Mouse (Mus musculus) hindbrain, postnatal 0 days (tissue): ENCODE measurements at regions not wholly inside any gene's neighbourhood (a gene's known extent, or its start where the extent isn't known, plus 50 kb on each side); places are given as distances from the start of the nearest gene placed in this dataset.

Source experiments
- ATAC-seq: fragments of 200-750 bp; cut with Nextera tagmentation; 2 replicates; pipeline ENCODE4 v1.8.0; 2017; ENCODE audit warnings: mild to moderate bottlenecking, moderate TSS enrichment, moderate library complexity
- DNase-seq: peaks from one replicate; pipeline ENCODE4 v3.0.0-alpha.2; 2015; ENCODE audit warnings: low spot score
- H3K27ac ChIP-seq: fragments of 300-500 bp; sonication (generic); 2 replicates; pipeline ENCODE4 v1.5.1; 2014; ENCODE audit warnings: mild to moderate bottlenecking
- H3K27me3 ChIP-seq: fragments of 300-500 bp; sonication (generic); 2 replicates; pipeline ENCODE4 v1.6.1; 2014; ENCODE audit warnings: low read length, mixed read lengths; ENCODE audit not compliant: insufficient read depth
- H3K36me3 ChIP-seq: fragments of 300-500 bp; sonication (generic); 2 replicates; pipeline ENCODE4 v1.6.1; 2014; ENCODE audit warnings: low read length, mixed read lengths; ENCODE audit not compliant: insufficient read depth
- H3K4me1 ChIP-seq: fragments of 300-500 bp; sonication (generic); 2 replicates; pipeline ENCODE4 v1.6.1; 2014; ENCODE audit warnings: antibody characterized with exemption, low read length, mixed read lengths; ENCODE audit not compliant: insufficient read depth
- H3K4me2 ChIP-seq: fragments of 300-500 bp; sonication (generic); 2 replicates; pipeline ENCODE4 v1.6.1; 2014; ENCODE audit warnings: low read depth, mild to moderate bottlenecking, low read length, moderate library complexity, mixed read lengths
- H3K4me3 ChIP-seq: fragments of 300-500 bp; sonication (generic); 2 replicates; pipeline ENCODE4 v1.5.1; 2014; ENCODE audit warnings: low read length
- H3K9ac ChIP-seq: fragments of 300-500 bp; sonication (generic); replicated peaks from 2 replicates; pipeline ENCODE4 v1.6.1; 2014; ENCODE audit warnings: mild to moderate bottlenecking, low read length, moderate library complexity, mixed read lengths
- H3K9me3 ChIP-seq: fragments of 300-500 bp; sonication (generic); 2 replicates; pipeline ENCODE4 v1.6.1; 2016; ENCODE audit warnings: low read length, mixed read lengths
- CTCF ChIP-seq: IDR thresholded peaks from 2 replicates; pipeline ENCODE4 v1.5.1; 2016; ENCODE audit warnings: antibody characterized with exemption, control low read depth, low read depth
- WGBS: fragments of 180-500 bp; shearing (Covaris S2); extraction: QIAGEN DNeasy Blood & Tissue Kit; methylation state at CpG from one replicate; pipeline ENCODE4 v1.1.7; 2014; 5-methylcytosine and 5-hydroxymethylcytosine counted together

- no peak for TF ChIP-seq CTCF
- DNase-seq (no peak), ATAC-seq (no peak)
- 66% methylated on average over 18 of the region's 18 CpGs for WGBS
- Histone ChIP-seq H3K4me2 (no peak overlapping the region), H3K36me3 (no peaks in the 10 kb centered on the region), H3K27me3 (no peaks in the 10 kb centered on the region), H3K4me3 (no peak overlapping the region), H3K27ac (no peak overlapping the region), H3K9ac (no peak overlapping the region), H3K4me1 (no peaks in the 10 kb centered on the region; the same call in 1 of the 2 replicates), H3K9me3 (no peaks in the 10 kb centered on the region)
Observed at GRCm38 (mm10) chr14:105572036-105572891, 313.9 kb downstream of the Ndfip2 start.

GRCm38 (mm10) chr14:105570156-105570555 is 311.8 kb downstream of the Ndfip2 start:
- no peaks in the 10 kb centered on the region for H3K27me3 ChIP-seq
- no peak overlapping the region for H3K27ac ChIP-seq
- 71% methylated on average over 6 of the region's 6 CpGs for WGBS
- no peak overlapping the region for H3K4me2 ChIP-seq
- no peaks in the 10 kb centered on the region for H3K36me3 ChIP-seq
- DNase-seq (no peak), ATAC-seq (no peak)
- H3K4me1 ChIP-seq, result no peaks in the 10 kb centered on the region; the same call in 1 of the 2 replicates
- H3K9ac ChIP-seq, result no peak overlapping the region
- no peaks in the 10 kb centered on the region for H3K9me3 ChIP-seq
- no peak overlapping the region for H3K4me3 ChIP-seq
- TF ChIP-seq CTCF, result no peak

GRCm38 (mm10) chr14:105565827-105566226 is 307.5 kb downstream of the Ndfip2 start:
- DNase-seq (no peak), ATAC-seq (no peak)
- Histone ChIP-seq H3K36me3 (no peaks in the 10 kb centered on the region), H3K9me3 (no peaks in the 10 kb centered on the region), H3K4me3 (no peak overlapping the region), H3K4me1 (no peaks in the 10 kb centered on the region), H3K27ac (no peak overlapping the region), H3K9ac (no peak overlapping the region), H3K27me3 (no peaks in the 10 kb centered on the region), H3K4me2 (no peak overlapping the region)
- 82% methylated on average over 16 of the region's 16 CpGs for WGBS
- no peak for TF ChIP-seq CTCF

GRCm38 (mm10) chr14:105562843-105563242 is 304.5 kb downstream of the Ndfip2 start:
- no peak for ATAC-seq
- no peak for TF ChIP-seq CTCF
- no peak overlapping the region for H3K27ac ChIP-seq
- DNase-seq, result no peak
- H3K4me3 ChIP-seq, result no peak overlapping the region
- WGBS, result 98% methylated on average over 2 of the region's 2 CpGs
- no peaks in the 10 kb centered on the region for H3K36me3 ChIP-seq
- no peaks in the 10 kb centered on the region for H3K4me1 ChIP-seq
- no peak overlapping the region for H3K4me2 ChIP-seq
- H3K9ac ChIP-seq, result no peak overlapping the region
- no peaks in the 10 kb centered on the region for H3K27me3 ChIP-seq
- no peaks in the 10 kb centered on the region for H3K9me3 ChIP-seq

GRCm38 (mm10) chr14:105556813-105557212 is 298.4 kb downstream of the Ndfip2 start:
- WGBS, result 82% methylated on average over 3 of the region's 3 CpGs
- H3K27me3 ChIP-seq, result no peaks in the 10 kb centered on the region
- H3K4me1 ChIP-seq, result no peaks in the 10 kb centered on the region
- H3K9me3 ChIP-seq, result no peaks in the 10 kb centered on the region
- no peak overlapping the region for H3K4me3 ChIP-seq
- no peak overlapping the region for H3K9ac ChIP-seq
- no peak overlapping the region for H3K4me2 ChIP-seq
- H3K27ac ChIP-seq, result no peak overlapping the region
- ATAC-seq, result no peak
- no peak for DNase-seq
- no peak for TF ChIP-seq CTCF
- no peaks in the 10 kb centered on the region for H3K36me3 ChIP-seq

- DNase-seq, result no peak
- Histone ChIP-seq H3K4me3 (no peak overlapping the region), H3K4me2 (no peak overlapping the region), H3K27me3 (no peaks in the 10 kb centered on the region), H3K36me3 (no peaks in the 10 kb centered on the region), H3K27ac (no peak overlapping the region), H3K9ac (no peak overlapping the region), H3K4me1 (no peaks in the 10 kb centered on the region), H3K9me3 (no peaks in the 10 kb centered on the region)
- no peak for ATAC-seq
- no peak for TF ChIP-seq CTCF
- 85% methylated on average over 3 of the region's 3 CpGs for WGBS
Observed at GRCm38 (mm10) chr14:105544066-105544465, 285.7 kb downstream of the Ndfip2 start.

GRCm38 (mm10) chr14:105542486-105543145 is 284.2 kb downstream of the Ndfip2 start:
- Histone ChIP-seq H3K27ac (peak overlapping the region; percentile 48), H3K9ac (peak overlapping the region; percentile 33; the same call in 1 of the 2 replicates), H3K9me3 (no peaks in the 10 kb centered on the region), H3K4me2 (peak overlapping the region; percentile 53), H3K4me3 (peak overlapping the region; percentile 23), H3K36me3 (no peaks in the 10 kb centered on the region), H3K27me3 (no peaks in the 10 kb centered on the region), H3K4me1 (no peaks in the 10 kb centered on the region)
- DNase-seq (peak; percentile 74), ATAC-seq (peak; percentile 86)
- TF ChIP-seq CTCF, result no peak
- WGBS, result 4% methylated on average over 15 of the region's 15 CpGs
